ENCODE assay signal across 8 mouse cellular contexts in genomic region chr19:37078064-37078463, GRCm38 (mm10).
DNase-seq lines count a peak whose midpoint lies in the region; ATAC-seq lines count a peak whose summit lies in the region.
"Had no signal": no experiment of that assay in that cellular context is flagged by ENCODE, and none has a peak within 500 bp of the region (broad histone marks: within the 10 kb centered on the region; RNA-seq: fewer than 3 reads in every experiment).

No protein-coding gene starts in this region.

- intact Hi-C loops in left cerebral cortex, postnatal 36 days (cut with DNase I): loop anchor here (5.0 kb wide), 1 partner anchor 94 kb away; no protein-coding TSS in a partner anchor

- H3K4me3 ChIP-seq in neural tube, embryonic 15.5 days (replicated peaks): no peak overlapping the region
- H3K4me3 ChIP-seq: limb, embryonic 13.5 days had no signal

- ATAC-seq in neural tube, embryonic 15.5 days (ENCODE audit: low FRiP score): no peak
- no peak for ATAC-seq in monocyte, adult 5-6 weeks (replicated peaks; ENCODE audit: insufficient number of reproducible peaks, low FRiP score, low TSS enrichment, poor library complexity, severe bottlenecking)

- H3K9me3 ChIP-seq in neural tube, embryonic 15.5 days (replicated peaks): no peaks in the 10 kb centered on the region
- H3K9me3 ChIP-seq: limb, embryonic 13.5 days had no signal

- no peak overlapping the region for H3K9ac ChIP-seq in neural tube, embryonic 15.5 days (replicated peaks)
- H3K9ac ChIP-seq: limb, embryonic 13.5 days had no signal

- H3K27me3 ChIP-seq in neural tube, embryonic 15.5 days (replicated peaks): no peaks in the 10 kb centered on the region
- H3K27me3 ChIP-seq: limb, embryonic 13.5 days had no signal

- H3K4me2 ChIP-seq in neural tube, embryonic 15.5 days: no peak overlapping the region
- H3K4me2 ChIP-seq: limb, embryonic 13.5 days had no signal

- peak overlapping the region; percentile 13; the same call in 1 of the 2 replicates for H3K27ac ChIP-seq in neural tube, embryonic 15.5 days (replicated peaks)
- H3K27ac ChIP-seq: limb, embryonic 13.5 days had no signal

- whole genome bisulfite sequencing in neural tube, embryonic 15.5 days: 54% methylated on average over 4 of the region's 4 CpGs

- H3K4me1 ChIP-seq in neural tube, embryonic 15.5 days: peaks cover 12% of the 10 kb centered on the region; the same call in 1 of the 2 replicates
- H3K4me1 ChIP-seq: limb, embryonic 13.5 days had no signal

- no peaks in the 10 kb centered on the region for H3K36me3 ChIP-seq in neural tube, embryonic 15.5 days
- H3K36me3 ChIP-seq: limb, embryonic 13.5 days had no signal

- no peak for DNase-seq in neural tube, embryonic 10.5 days (ENCODE audit: extremely low spot score, low spot score)
- DNase-seq in brain, adult 2 months (ENCODE audit: low read depth, low spot score): peak; percentile 96
- DNase-seq in heart, adult 8-10 months (ENCODE audit: low spot score): peak; percentile 71
- peak; percentile 45 to 59 for DNase-seq in left cerebral cortex, postnatal 36 days (ENCODE audit: low spot score in 2 of 2)
- DNase-seq in thymus, postnatal 0 days (ENCODE audit: low spot score): no peak

Comparison
In these comparisons a context has a peak if more than half of its experiments do, and no peak if none do; other contexts are left out.
1. DNase-seq: peak in brain, adult 2 months (single experiment), heart, adult 8-10 months (single experiment) and left cerebral cortex, postnatal 36 days (2 of 2); none in neural tube, embryonic 10.5 days (single experiment) and thymus, postnatal 0 days (single experiment).